Comparison of ENCODE assay signal across 8 mouse cellular contexts in the genomic region with DNA sequence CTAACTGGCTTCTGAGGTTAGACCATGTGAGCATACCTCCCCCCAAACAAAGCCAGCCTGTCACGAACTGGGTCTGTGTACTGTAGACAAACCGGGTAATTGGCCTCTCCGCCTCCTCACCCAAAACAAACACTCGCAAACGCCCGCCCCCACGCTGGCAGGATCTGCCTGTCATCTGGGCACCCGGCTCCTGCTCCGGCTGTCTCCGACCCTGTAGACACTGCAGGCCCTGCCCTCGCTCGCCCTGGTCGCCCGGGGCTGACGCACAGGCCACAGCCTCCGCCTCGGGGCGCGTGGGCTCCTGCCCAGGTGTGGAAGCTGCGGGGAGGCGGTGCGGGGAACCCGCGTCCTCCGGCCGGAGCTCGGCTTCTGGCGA. TPM values are rescaled to one million over a fixed set of nuclear protein-coding genes. Genes with fewer than 3 reads are reported as not detected.
DNase-seq lines count a peak whose midpoint lies in the region; ATAC-seq and TF ChIP-seq lines count a peak whose summit lies in the region.

A gene (plus strand): TSS at position 202 of the 376 bp plus-strand sequence.

- peak within 1 kb of the TSS; percentile 44 for H3K9ac ChIP-seq in embryonic facial prominence, embryonic 15.5 days
- peak within 1 kb of the TSS; percentile 61 for H3K9ac ChIP-seq in liver, postnatal 0 days (replicated peaks)

- peak within 1 kb of the TSS; percentile 100 for H3K4me2 ChIP-seq in embryonic facial prominence, embryonic 15.5 days (replicated peaks)
- H3K4me2 ChIP-seq in liver, postnatal 0 days (ENCODE audit: low read depth, low read length), result peak within 1 kb of the TSS; percentile 78

- peaks cover 70% of the 10 kb centered on the region for H3K27me3 ChIP-seq in E14TG2a.4 (ENCODE audit: insufficient read depth, low read length)
- H3K27me3 ChIP-seq in embryonic facial prominence, embryonic 15.5 days, result peaks cover 43% of the 10 kb centered on the region
- H3K27me3 ChIP-seq in liver, postnatal 0 days (ENCODE audit: insufficient read depth, low read length), result peaks cover 43% of the 10 kb centered on the region

- TF ChIP-seq CTCF in E14TG2a.4 (conservative IDR thresholded peaks at IDR 0.05; ENCODE audit: low read length), result no peak
- TF ChIP-seq CTCF in layer of hippocampus, adult 2 months (conservative IDR thresholded peaks at IDR 0.05), result no peak
- no peak for TF ChIP-seq CTCF in liver, postnatal 0 days (IDR thresholded peaks at IDR 0.05; ENCODE audit: low read depth)

- no peaks in the 10 kb centered on the region for H3K9me3 ChIP-seq in E14TG2a.4 (ENCODE audit: low read length)
- no peaks in the 10 kb centered on the region for H3K9me3 ChIP-seq in embryonic facial prominence, embryonic 15.5 days (replicated peaks)
- H3K9me3 ChIP-seq in liver, postnatal 0 days (ENCODE audit: low read length), result no peaks in the 10 kb centered on the region

- TF ChIP-seq EP300 in liver, postnatal 0 days (IDR thresholded peaks at IDR 0.05; ENCODE audit: low read depth), result no peak

- peak; percentile 89 for DNase-seq in adrenal gland, postnatal 25 days
- DNase-seq in heart, postnatal 36 days, result peak; percentile 45 to 54
- DNase-seq in layer of hippocampus, adult 2 months (ENCODE audit: low spot score in 2 of 2), result peak in 1 of 2 experiments; percentile 47
- DNase-seq in liver, postnatal 0 days, result peak; percentile 76
- DNase-seq in retina, embryonic 14.5 days (ENCODE audit: low spot score), result peak; percentile 66
- no peak for DNase-seq in ovary, postnatal 10 days (ENCODE audit: low spot score)

- under 1% methylated on average over 28 of the region's 28 CpGs for WGBS in embryonic facial prominence, embryonic 15.5 days
- 2% methylated on average over 28 of the region's 28 CpGs for WGBS in liver, postnatal 0 days (ENCODE audit: insufficient replicate concordance)

- intact Hi-C loops in heart, postnatal 36 days (cut with DNase I), result no loop called here

- peaks cover 49% of the 10 kb centered on the region for H3K4me1 ChIP-seq in E14TG2a.4 (replicated peaks; ENCODE audit: low read depth, low read length)
- peaks cover 15% of the 10 kb centered on the region for H3K4me1 ChIP-seq in embryonic facial prominence, embryonic 15.5 days
- peaks cover 5% of the 10 kb centered on the region for H3K4me1 ChIP-seq in liver, postnatal 0 days (ENCODE audit: insufficient read depth)

- peak; percentile 26; the same call in 1 of the 2 replicates for ATAC-seq in embryonic facial prominence, embryonic 15.5 days (ENCODE audit: insufficient number of reproducible peaks, low FRiP score, low TSS enrichment, low read depth)
- ATAC-seq in liver, postnatal 0 days, result peak; percentile 87

- no peaks in the 10 kb centered on the region for H3K36me3 ChIP-seq in E14TG2a.4 (ENCODE audit: insufficient read depth, low read length)
- no peaks in the 10 kb centered on the region for H3K36me3 ChIP-seq in embryonic facial prominence, embryonic 15.5 days
- no peaks in the 10 kb centered on the region for H3K36me3 ChIP-seq in liver, postnatal 0 days (replicated peaks; ENCODE audit: insufficient read depth, low read length)

- H3K4me3 ChIP-seq in E14TG2a.4 (replicated peaks; ENCODE audit: low read length), result peak within 1 kb of the TSS; percentile 79
- H3K4me3 ChIP-seq in embryonic facial prominence, embryonic 15.5 days (replicated peaks), result peak within 1 kb of the TSS; percentile 55
- peak within 1 kb of the TSS; percentile 72 for H3K4me3 ChIP-seq in layer of hippocampus, adult 2 months
- H3K4me3 ChIP-seq in liver, postnatal 0 days (ENCODE audit: low read depth, low read length), result peak within 1 kb of the TSS; percentile 58

- no peak within 1 kb of the TSS for H3K27ac ChIP-seq in embryonic facial prominence, embryonic 15.5 days (replicated peaks)
- H3K27ac ChIP-seq in layer of hippocampus, adult 2 months, result peak within 1 kb of the TSS; percentile 80
- peak within 1 kb of the TSS; percentile 44; the same call in 1 of the 2 replicates for H3K27ac ChIP-seq in liver, postnatal 0 days (ENCODE audit: low read depth)

RNA-seq across cellular contexts. Expression of the gene that starts here (rescaled TPM):
- 116 and 153 TPM in 2 replicates for total RNA-seq in adrenal gland, postnatal 25 days (2021)
- polyA plus RNA-seq in embryonic facial prominence, embryonic 15.5 days (2015; fragmentation: Nextera tagmentation; extraction: Ambion mirVana), result 0.29 and 0.87 TPM in 2 replicates
- 10 to 100 TPM; 14.3 to 19.1 TPM for total RNA-seq in heart, postnatal 36 days (2021)
- 1 to 10 TPM; 4.0 to 4.3 TPM for total RNA-seq in layer of hippocampus, adult 2 months (2021)
- polyA plus RNA-seq in liver, postnatal 0 days (2015; fragmentation: Nextera tagmentation; extraction: Ambion mirVana), result 0.32 and 0.40 TPM in 2 replicates

Comparison
In these comparisons a context has a peak if more than half of its experiments do, and no peak if none do; other contexts are left out.
1. Peak in ATAC-seq, H3K4me3 ChIP-seq, H3K9ac ChIP-seq and H3K4me2 ChIP-seq in embryonic facial prominence, embryonic 15.5 days; RNA of the gene not detected or under 1 TPM.
2. Peak in DNase-seq, ATAC-seq, H3K4me3 ChIP-seq, H3K27ac ChIP-seq, H3K9ac ChIP-seq and H3K4me2 ChIP-seq in liver, postnatal 0 days; RNA of the gene not detected or under 1 TPM.